In genomic region chr7:126946530-126946929, GRCm38 (mm10) we compare ENCODE assay signal across 10 mouse cellular contexts. TPM values are rescaled to one million over a fixed set of nuclear protein-coding genes. Genes with fewer than 3 reads are reported as not detected.
DNase-seq lines count a peak whose midpoint lies in the region; ATAC-seq lines count a peak whose summit lies in the region.
"Had no signal": no experiment of that assay in that cellular context is flagged by ENCODE, and none has a peak within 500 bp of the region (broad histone marks: within the 10 kb centered on the region; RNA-seq: fewer than 3 reads in every experiment).

No protein-coding gene starts in this region.

- peaks cover 44% of the 10 kb centered on the region for H3K4me1 ChIP-seq in neural tube, embryonic 15.5 days

- H3K27ac ChIP-seq in neural tube, embryonic 15.5 days (replicated peaks), result no peak overlapping the region
- H3K27ac ChIP-seq: stomach, embryonic 15.5 days had no signal

- ATAC-seq in common myeloid progenitor, adult 5-6 weeks (replicated peaks; ENCODE audit: low read depth, poor library complexity, severe bottlenecking), result peak; percentile 46; the same call in 1 of the 2 replicates
- no peak for ATAC-seq in neural tube, embryonic 15.5 days (ENCODE audit: low FRiP score)

- no peak overlapping the region for H3K9ac ChIP-seq in neural tube, embryonic 15.5 days (replicated peaks)
- H3K9ac ChIP-seq: stomach, embryonic 15.5 days had no signal

- WGBS in neural tube, embryonic 15.5 days, result 39% methylated on average over 3 of the region's 3 CpGs

- H3K4me2 ChIP-seq in neural tube, embryonic 15.5 days, result no peak overlapping the region
- H3K4me2 ChIP-seq: stomach, embryonic 15.5 days had no signal

- no peaks in the 10 kb centered on the region for H3K9me3 ChIP-seq in neural tube, embryonic 15.5 days (replicated peaks)
- H3K9me3 ChIP-seq: stomach, embryonic 15.5 days had no signal

- peaks cover 37% of the 10 kb centered on the region for H3K36me3 ChIP-seq in neural tube, embryonic 15.5 days

- H3K27me3 ChIP-seq in neural tube, embryonic 15.5 days (replicated peaks), result no peaks in the 10 kb centered on the region

- no peak overlapping the region for H3K4me3 ChIP-seq in neural tube, embryonic 15.5 days (replicated peaks)
- H3K4me3 ChIP-seq: stomach, embryonic 15.5 days had no signal

- DNase-seq in adrenal gland, postnatal 10 days, result peak; percentile 51
- DNase-seq in adrenal gland, postnatal 4 days (ENCODE audit: low spot score in 2 of 2), result no peak
- DNase-seq in layer of hippocampus, adult 11-12 months (ENCODE audit: low spot score), result peak; percentile 54
- DNase-seq in layer of hippocampus, postnatal 36 days, result no peak
- DNase-seq in CD4-positive helper T cell, adult 2 months (ENCODE audit: low read depth, low spot score), result peak; percentile 59
- DNase-seq in mesoderm, embryonic 11.5 days (ENCODE audit: low read depth, low spot score), result peak; percentile 30

RNA-seq across cellular contexts. Expression of gene Asphd1, which starts 2.9 kb away (rescaled TPM):
- 1 to 10 TPM; 1.9 to 2.0 TPM for total RNA-seq in adrenal gland, postnatal 10 days (2021)
- total RNA-seq in adrenal gland, postnatal 4 days (2021), result 1 to 10 TPM; 3.0 to 3.7 TPM
- 10 to 100 TPM; 34.1 to 35.4 TPM for total RNA-seq in layer of hippocampus, postnatal 36 days (2021)
- not detected in 2 replicates for total RNA-seq in common myeloid progenitor, adult 5-6 weeks (2017)
- polyA plus RNA-seq in neural tube, embryonic 15.5 days (2015; fragmentation: Nextera tagmentation; extraction: Ambion mirVana), result 8.9 and 11.7 TPM in 2 replicates
- polyA plus RNA-seq: liver, embryonic 16.5 days had no signal

RNA-seq across cellular contexts. Expression of gene Sez6l2, which starts 3.8 kb away (rescaled TPM):
- 10 to 100 TPM; 38.8 to 58.2 TPM for total RNA-seq in adrenal gland, postnatal 10 days (2021)
- total RNA-seq in adrenal gland, postnatal 4 days (2021), result 10 to 100 TPM; 97.6 to 97.9 TPM
- 100 to 1,000 TPM; 427 to 447 TPM for total RNA-seq in layer of hippocampus, postnatal 36 days (2021)
- total RNA-seq in common myeloid progenitor, adult 5-6 weeks (2017), result 0.14 and 1.9 TPM in 2 replicates
- polyA plus RNA-seq in neural tube, embryonic 15.5 days (2015; fragmentation: Nextera tagmentation; extraction: Ambion mirVana), result 51.6 and 56.9 TPM in 2 replicates

RNA-seq across cellular contexts. Expression of gene Kctd13, which starts 17.9 kb away (rescaled TPM):
- total RNA-seq in adrenal gland, postnatal 10 days (2021), result 10 to 100 TPM; 18.4 to 23.0 TPM
- 10 to 100 TPM; 27.3 to 28.5 TPM for total RNA-seq in adrenal gland, postnatal 4 days (2021)
- total RNA-seq in layer of hippocampus, postnatal 36 days (2021), result 100 to 1,000 TPM; 161 to 171 TPM
- 9.6 and 13.2 TPM in 2 replicates for total RNA-seq in common myeloid progenitor, adult 5-6 weeks (2017)
- 102 and 121 TPM in 2 replicates for polyA plus RNA-seq in neural tube, embryonic 15.5 days (2015; fragmentation: Nextera tagmentation; extraction: Ambion mirVana)

RNA-seq across cellular contexts. Expression of gene Tmem219, which starts 23.8 kb away (rescaled TPM):
- total RNA-seq in adrenal gland, postnatal 10 days (2021), result 10 to 100 TPM; 32.1 to 32.3 TPM
- 10 to 100 TPM; 34.9 to 39.0 TPM for total RNA-seq in adrenal gland, postnatal 4 days (2021)
- 10 to 100 TPM; 23.2 to 23.8 TPM for total RNA-seq in layer of hippocampus, postnatal 36 days (2021)
- total RNA-seq in common myeloid progenitor, adult 5-6 weeks (2017), result 21.1 and 31.9 TPM in 2 replicates
- 30.9 and 31.1 TPM in 2 replicates for polyA plus RNA-seq in neural tube, embryonic 15.5 days (2015; fragmentation: Nextera tagmentation; extraction: Ambion mirVana)

RNA-seq across cellular contexts. Expression of gene Cdipt, which starts 29.2 kb away (rescaled TPM):
- total RNA-seq in adrenal gland, postnatal 10 days (2021), result 10 to 100 TPM; 70.6 to 76.4 TPM
- total RNA-seq in adrenal gland, postnatal 4 days (2021), result 10 to 100 TPM; 86.8 to 91.0 TPM
- total RNA-seq in layer of hippocampus, postnatal 36 days (2021), result 100 to 1,000 TPM; 159 to 164 TPM
- total RNA-seq in common myeloid progenitor, adult 5-6 weeks (2017), result 33.7 and 60.5 TPM in 2 replicates
- polyA plus RNA-seq in neural tube, embryonic 15.5 days (2015; fragmentation: Nextera tagmentation; extraction: Ambion mirVana), result 139 and 145 TPM in 2 replicates

Comparison
In these comparisons a context has a peak if more than half of its experiments do, and no peak if none do; other contexts are left out.
1. DNase-seq: peak in adrenal gland, postnatal 10 days (single experiment), layer of hippocampus, adult 11-12 months (single experiment), CD4-positive helper T cell, adult 2 months (single experiment) and mesoderm, embryonic 11.5 days (single experiment); none in adrenal gland, postnatal 4 days (0 of 2) and layer of hippocampus, postnatal 36 days (0 of 2).
2. RNA of gene Asphd1, which starts 2.9 kb away (total RNA-seq): 34.1 to 35.4 TPM in layer of hippocampus, postnatal 36 days; 3.0 to 3.7 TPM in adrenal gland, postnatal 4 days, 1.9 to 2.0 TPM in adrenal gland, postnatal 10 days and not detected in common myeloid progenitor, adult 5-6 weeks; every median in the first group is over 4 times any median in the second.
3. RNA of gene Sez6l2, which starts 3.8 kb away (total RNA-seq): 427 to 447 TPM in layer of hippocampus, postnatal 36 days, 97.6 to 97.9 TPM in adrenal gland, postnatal 4 days and 38.8 to 58.2 TPM in adrenal gland, postnatal 10 days; 0.14 to 1.9 TPM in common myeloid progenitor, adult 5-6 weeks; every median in the first group is over 10 times any median in the second.
4. RNA of gene Kctd13, which starts 17.9 kb away (total RNA-seq): 161 to 171 TPM in layer of hippocampus, postnatal 36 days; 27.3 to 28.5 TPM in adrenal gland, postnatal 4 days, 18.4 to 23.0 TPM in adrenal gland, postnatal 10 days and 9.6 to 13.2 TPM in common myeloid progenitor, adult 5-6 weeks; every median in the first group is over 4 times any median in the second.